Mouse (Mus musculus) lung, postnatal 10 days (tissue): Measurements from ENCODE around the gene Rab3a.

Experiments used
- DNase-seq: peaks from one replicate; pipeline ENCODE4 v3.0.0; 2021

Rab3a gene

GRCm38 (mm10) chr8:70776496-70777444, 22.3 kb downstream of the Rab3a start, which contains the start of gene Pik3r2:
TSS of gene Pik3r2 (minus strand) at chr8:70776713.
- DNase-seq = peak; percentile 99

GRCm38 (mm10) chr8:70780093-70780492, 25.6 kb downstream of the Rab3a start:
- no peak for DNase-seq

- no peak for DNase-seq
These were observed 32.0 kb downstream of the Rab3a start for GRCm38 (mm10) chr8:70786291-70787050.

- no peak for DNase-seq
These were observed 32.6 kb downstream of the Rab3a start for GRCm38 (mm10) chr8:70787051-70787445.

- peak; percentile 76 for DNase-seq
These were observed 33.6 kb downstream of the Rab3a start for GRCm38 (mm10) chr8:70787941-70788667.

GRCm38 (mm10) chr8:70789046-70789445, 34.6 kb downstream of the Rab3a start:
- no peak for DNase-seq

- no peak for DNase-seq
These were observed 36.4 kb downstream of the Rab3a start for GRCm38 (mm10) chr8:70790846-70791245.

- peak; percentile 72 for DNase-seq
These were observed 36.8 kb downstream of the Rab3a start for GRCm38 (mm10) chr8:70791294-70791701.

GRCm38 (mm10) chr8:70791975-70792691, 37.7 kb downstream of the Rab3a start:
- DNase-seq = peak; percentile 98

GRCm38 (mm10) chr8:70792700-70793099, 38.2 kb downstream of the Rab3a start:
- peak; percentile 83 for DNase-seq

GRCm38 (mm10) chr8:70794215-70794614, 39.7 kb downstream of the Rab3a start:
- DNase-seq = no peak

- no peak for DNase-seq
These were observed 40.9 kb downstream of the Rab3a start for GRCm38 (mm10) chr8:70795370-70795769.

GRCm38 (mm10) chr8:70796403-70797080, 42.1 kb downstream of the Rab3a start:
- DNase-seq = no peak

GRCm38 (mm10) chr8:70797081-70798070, 42.9 kb downstream of the Rab3a start:
- peak; percentile 94 for DNase-seq

- peak; percentile 61 for DNase-seq
These were observed 43.8 kb downstream of the Rab3a start for GRCm38 (mm10) chr8:70798281-70798680.

GRCm38 (mm10) chr8:70800648-70801047, 46.2 kb downstream of the Rab3a start:
- no peak for DNase-seq

- no peak for DNase-seq
These were observed 46.7 kb downstream of the Rab3a start for GRCm38 (mm10) chr8:70801156-70801555.

GRCm38 (mm10) chr8:70801830-70802229, 47.4 kb downstream of the Rab3a start:
- DNase-seq = no peak

- no peak for DNase-seq
These were observed 48.5 kb downstream of the Rab3a start for GRCm38 (mm10) chr8:70802786-70803510.
